Mouse (Mus musculus): Measurements from ENCODE around the gene Gm3646. TPM values are rescaled to one million over a fixed set of nuclear protein-coding genes. Genes with fewer than 3 reads are reported as not detected.

Gene Gm3646
- total RNA-seq, 2 experiments from 2014 or later = 5.8 to 9.4 TPM

Other genes starting within 250 kb of the Gm3646 start
- gene Rnf149, start 227.9 kb downstream of the Gm3646 start, total RNA-seq (2021) = 1 to 10 TPM; 7.5 to 9.5 TPM
- gene Creg2, start 153.9 kb downstream of the Gm3646 start, total RNA-seq (2021) = not detected
- gene Rfx8, start 84.3 kb downstream of the Gm3646 start, total RNA-seq (2021) = under 1 TPM; 0.34 to 0.36 TPM
- 100 to 1,000 TPM; 155 to 174 TPM for gene Map4k4, start 95.6 kb upstream of the Gm3646 start, total RNA-seq (2021)